Mouse (Mus musculus) MEL-GATA-1-ER (cell line): ENCODE data around the gene Rsad1.

Experiments used
- DNase-seq: peaks from one replicate; pipeline ENCODE4 v3.0.0-alpha.2; 2012; ENCODE audit warnings: low read depth; ENCODE audit errors: extremely low read depth

Rsad1 gene

DNA sequence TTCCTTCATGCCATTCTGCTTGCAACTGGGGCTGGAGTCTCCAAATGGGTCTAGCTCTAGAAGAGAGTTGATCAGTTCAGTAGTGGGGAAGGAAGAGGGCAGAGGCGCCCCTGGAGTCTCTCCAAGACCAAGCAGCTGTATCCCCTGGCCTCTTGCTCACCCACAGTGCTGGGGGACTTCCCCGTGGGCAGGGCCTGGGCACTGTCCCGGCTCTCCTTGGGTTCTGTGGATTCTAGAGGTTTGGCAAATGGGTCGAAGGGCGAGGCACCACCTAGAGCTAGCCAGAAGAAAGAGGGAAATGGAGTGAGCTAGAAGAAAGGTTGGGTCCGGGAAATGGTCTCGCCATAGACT lies 57.3 kb downstream of the Rsad1 start:
- no peak for DNase-seq

- no peak for DNase-seq
Measured at GRCm38 (mm10) chr11:94491035-94491748, 57.9 kb downstream of the Rsad1 start.
